8 mouse cellular contexts compared by ENCODE assay signal in the genomic region with DNA sequence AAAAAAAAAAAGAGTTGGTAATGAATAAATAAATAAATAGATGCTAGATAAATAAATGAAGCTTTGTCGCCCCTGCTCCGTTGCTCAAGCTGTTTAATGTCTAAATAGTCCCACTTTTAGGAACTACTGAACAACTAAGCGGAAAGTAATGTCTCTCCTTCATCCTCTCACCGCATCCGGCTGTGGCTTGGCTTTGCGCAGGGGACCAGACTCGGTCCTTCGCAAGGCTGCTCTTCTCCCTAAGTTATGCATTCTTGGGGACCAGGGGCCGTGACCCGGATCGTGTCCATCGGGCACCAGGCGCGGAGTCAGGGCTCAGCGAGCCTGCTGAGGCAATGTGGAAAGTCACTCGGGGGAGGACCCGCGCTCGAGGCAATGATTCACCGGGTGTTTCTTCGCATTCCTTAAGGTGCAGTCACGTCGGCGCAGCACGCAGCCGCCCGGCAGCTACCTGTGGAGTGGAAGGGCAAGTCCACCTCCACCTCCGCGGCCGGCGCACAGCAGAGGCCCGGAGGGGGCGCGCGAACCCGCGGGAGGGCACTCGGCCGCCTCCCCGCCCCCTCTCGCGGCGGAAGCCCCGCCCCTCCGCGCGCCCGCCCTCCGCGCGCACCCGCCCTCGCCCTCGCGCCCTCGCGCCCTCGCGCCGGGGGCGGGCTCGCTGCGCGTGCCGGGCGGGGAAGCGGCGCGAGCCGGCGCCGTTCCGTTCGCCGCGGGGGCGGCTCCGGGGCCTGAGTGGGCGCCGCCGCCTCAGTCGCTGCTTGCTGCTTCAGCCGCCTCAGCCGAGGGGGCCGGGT. TPM values are rescaled to one million over a fixed set of nuclear protein-coding genes. Genes with fewer than 3 reads are reported as not detected.
DNase-seq lines count a peak whose midpoint lies in the region; ATAC-seq lines count a peak whose summit lies in the region.

Gene Dtnb, plus strand, starts transcription at position 595 of the 794 bp plus-strand sequence.

- H3K27me3 ChIP-seq in heart, embryonic 11.5 days (ENCODE audit: control insufficient read depth, insufficient read depth, low read length): no peaks in the 10 kb centered on the region
- no peaks in the 10 kb centered on the region for H3K27me3 ChIP-seq in kidney, embryonic 16.5 days (ENCODE audit: insufficient read depth, low read length)
- peaks cover 6% of the 10 kb centered on the region; the same call in 1 of the 2 replicates for H3K27me3 ChIP-seq in liver, embryonic 12.5 days (replicated peaks)
- H3K27me3 ChIP-seq in stomach, embryonic 14.5 days (ENCODE audit: control insufficient read depth, insufficient read depth, low read length): no peaks in the 10 kb centered on the region

- H3K27ac ChIP-seq in heart, embryonic 11.5 days (ENCODE audit: low read depth, low read length): peak within 1 kb of the TSS; percentile 81
- H3K27ac ChIP-seq in kidney, embryonic 16.5 days (ENCODE audit: low read length): peak within 1 kb of the TSS; percentile 96
- H3K27ac ChIP-seq in liver, embryonic 12.5 days: peak within 1 kb of the TSS; percentile 86
- peak within 1 kb of the TSS; percentile 86 for H3K27ac ChIP-seq in stomach, embryonic 14.5 days (ENCODE audit: low read length)

- peak; percentile 69 for ATAC-seq in erythroblast, adult 5-6 weeks (replicated peaks; ENCODE audit: low FRiP score, poor library complexity, severe bottlenecking)
- peak; percentile 80 for ATAC-seq in heart, embryonic 11.5 days (replicated peaks; ENCODE audit: insufficient number of reproducible peaks, low FRiP score, low TSS enrichment)
- peak; percentile 89 for ATAC-seq in kidney, embryonic 16.5 days (ENCODE audit: low FRiP score, low TSS enrichment)
- ATAC-seq in liver, embryonic 12.5 days: peak; percentile 85
- peak; percentile 86 for ATAC-seq in stomach, embryonic 14.5 days (ENCODE audit: insufficient number of reproducible peaks, insufficient read depth, low FRiP score, low read depth)

- peak; percentile 81 for DNase-seq in A20 (ENCODE audit: low read depth, low spot score)
- peak; percentile 82 for DNase-seq in brain, adult 2 months (ENCODE audit: low read depth, low spot score)
- DNase-seq in natural killer cell, adult 2 months (ENCODE audit: low spot score in 2 of 2): peak; percentile 35 to 64

- peak within 1 kb of the TSS; percentile 97 for H3K4me3 ChIP-seq in heart, embryonic 11.5 days (ENCODE audit: low read depth, low read length)
- peak within 1 kb of the TSS; percentile 76 for H3K4me3 ChIP-seq in kidney, embryonic 16.5 days (ENCODE audit: low read length)
- H3K4me3 ChIP-seq in liver, embryonic 12.5 days: peak within 1 kb of the TSS; percentile 92
- H3K4me3 ChIP-seq in stomach, embryonic 14.5 days (ENCODE audit: low read depth, low read length): peak within 1 kb of the TSS; percentile 88

- 3% methylated on average over 50 of the region's 85 CpGs for WGBS in heart, embryonic 11.5 days (ENCODE audit: insufficient replicate concordance)
- WGBS in kidney, embryonic 16.5 days: 1% methylated on average over 75 of the region's 85 CpGs
- WGBS in liver, embryonic 12.5 days (ENCODE audit: insufficient replicate concordance): 1% methylated on average over 50 of the region's 85 CpGs
- WGBS in stomach, embryonic 14.5 days: 1% methylated on average over 69 of the region's 85 CpGs

- no peaks in the 10 kb centered on the region for H3K36me3 ChIP-seq in heart, embryonic 11.5 days (ENCODE audit: control insufficient read depth, insufficient read depth, low read length)
- H3K36me3 ChIP-seq in kidney, embryonic 16.5 days (ENCODE audit: insufficient read depth, low read length): no peaks in the 10 kb centered on the region
- H3K36me3 ChIP-seq in liver, embryonic 12.5 days: no peaks in the 10 kb centered on the region
- H3K36me3 ChIP-seq in stomach, embryonic 14.5 days (ENCODE audit: control insufficient read depth, insufficient read depth, low read length): no peaks in the 10 kb centered on the region

- H3K9ac ChIP-seq in heart, embryonic 11.5 days (ENCODE audit: low read depth, low read length): peak within 1 kb of the TSS; percentile 93
- H3K9ac ChIP-seq in kidney, embryonic 16.5 days (replicated peaks; ENCODE audit: low read length): peak within 1 kb of the TSS; percentile 94
- H3K9ac ChIP-seq in liver, embryonic 12.5 days: peak within 1 kb of the TSS; percentile 95
- H3K9ac ChIP-seq in stomach, embryonic 14.5 days (replicated peaks; ENCODE audit: low read depth, low read length): peak within 1 kb of the TSS; percentile 78

- H3K9me3 ChIP-seq in heart, embryonic 11.5 days (replicated peaks; ENCODE audit: control insufficient read depth, low read length): no peaks in the 10 kb centered on the region
- no peaks in the 10 kb centered on the region for H3K9me3 ChIP-seq in kidney, embryonic 16.5 days (ENCODE audit: low read length)
- H3K9me3 ChIP-seq in liver, embryonic 12.5 days (replicated peaks): no peaks in the 10 kb centered on the region
- H3K9me3 ChIP-seq in stomach, embryonic 14.5 days (ENCODE audit: control insufficient read depth, low read depth, low read length): no peaks in the 10 kb centered on the region

- peak within 1 kb of the TSS; percentile 84 for H3K4me2 ChIP-seq in heart, embryonic 11.5 days
- H3K4me2 ChIP-seq in kidney, embryonic 16.5 days (replicated peaks; ENCODE audit: low read depth, low read length): peak within 1 kb of the TSS; percentile 71
- peak within 1 kb of the TSS; percentile 96 for H3K4me2 ChIP-seq in liver, embryonic 12.5 days
- peak within 1 kb of the TSS; percentile 55 for H3K4me2 ChIP-seq in stomach, embryonic 14.5 days (replicated peaks; ENCODE audit: low read depth, low read length)

- peaks cover 7% of the 10 kb centered on the region for H3K4me1 ChIP-seq in heart, embryonic 11.5 days (ENCODE audit: control insufficient read depth, insufficient read depth, low read length)
- peaks cover 12% of the 10 kb centered on the region for H3K4me1 ChIP-seq in kidney, embryonic 16.5 days (ENCODE audit: insufficient read depth, low read length)
- H3K4me1 ChIP-seq in liver, embryonic 12.5 days: peaks cover 22% of the 10 kb centered on the region
- peaks cover 7% of the 10 kb centered on the region; the same call in 1 of the 2 replicates for H3K4me1 ChIP-seq in stomach, embryonic 14.5 days (ENCODE audit: control insufficient read depth, insufficient read depth, low read length)

RNA-seq across cellular contexts. Expression of gene Dtnb, which starts in this region (rescaled TPM):
- 7.5 and 14.8 TPM in 2 replicates for total RNA-seq in erythroblast, adult 5-6 weeks (2015; ENCODE audit: low replicate concordance)
- total RNA-seq in erythroblast, adult 5-6 weeks (2017; ENCODE audit: low replicate concordance): 8.3 and 19.0 TPM in 2 replicates
- polyA plus RNA-seq in heart, embryonic 11.5 days (2014; fragmentation: Nextera tagmentation; extraction: Ambion mirVana): 22.6 and 26.7 TPM in 2 replicates
- 40.7 and 45.5 TPM in 2 replicates for polyA plus RNA-seq in kidney, embryonic 16.5 days (2015; fragmentation: Nextera tagmentation; extraction: Ambion mirVana)
- 22.6 and 26.3 TPM in 2 replicates for polyA plus RNA-seq in liver, embryonic 12.5 days (2016; fragmentation: Nextera tagmentation; extraction: Ambion mirVana)
- polyA plus RNA-seq in stomach, embryonic 14.5 days (2014; fragmentation: Nextera tagmentation; extraction: Ambion mirVana): 36.1 and 37.5 TPM in 2 replicates

Comparison
In these comparisons a context has a peak if more than half of its experiments do, and no peak if none do; other contexts are left out.
1. Peak in every context shown above with its lines: DNase-seq, ATAC-seq, H3K4me3 ChIP-seq and H3K27ac ChIP-seq.